Mouse (Mus musculus): ENCODE results near the gene Gm47955.

DNA sequence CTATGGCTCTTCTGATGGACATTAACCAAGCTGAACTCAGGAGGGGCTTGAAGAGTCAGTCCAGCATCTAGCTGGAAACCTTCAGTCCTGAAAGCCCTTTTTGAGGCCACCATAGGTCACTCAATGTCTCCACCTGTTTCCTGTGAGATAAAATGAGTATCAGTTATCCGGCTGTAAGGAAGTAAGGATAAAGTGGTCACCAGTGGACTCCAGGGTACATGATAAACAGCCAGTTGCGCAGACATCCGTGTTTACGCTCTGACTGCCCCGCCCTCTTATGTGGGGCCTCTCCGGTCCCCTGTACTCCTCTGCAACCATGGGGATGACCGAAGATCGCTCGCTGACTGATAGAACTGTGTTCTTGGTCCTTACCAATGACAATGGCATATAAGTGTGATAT lies 14.3 kb downstream of the Gm47955 start:
- TF ChIP-seq MAFK (IDR thresholded peaks at IDR 0.05; ENCODE audit: borderline replicate concordance, low read depth, low read length) (no peak), CTCF (IDR thresholded peaks at IDR 0.05 in 2 of 3, conservative IDR thresholded peaks at IDR 0.05 in 1 of 3; ENCODE audit: control insufficient read depth in 1 of 3, insufficient read depth in 1 of 3, low read depth in 2 of 3, low read length in 3 of 3, poor library complexity in 1 of 3, severe bottlenecking in 1 of 3) (no peak), POLR2A (IDR thresholded peaks at IDR 0.05; ENCODE audit: control insufficient read depth in 1 of 2, insufficient read depth in 1 of 2, low read depth in 1 of 2, low read length in 2 of 2, poor library complexity in 1 of 2) (no peak), RAD21 (IDR thresholded peaks at IDR 0.05; ENCODE audit: low read depth, low read length) (no peak), MYC (IDR thresholded peaks at IDR 0.05; ENCODE audit: low read depth, low read length) (no peak), E2F4 (IDR thresholded peaks at IDR 0.05; ENCODE audit: borderline replicate concordance, low read depth, low read length) (no peak), HCFC1 (IDR thresholded peaks at IDR 0.05; ENCODE audit: low read depth, low read length) (no peak)

All from MEL (cell line).